Mouse (Mus musculus): ENCODE data around the gene Spats2. TPM values are rescaled to one million over a fixed set of nuclear protein-coding genes. Genes with fewer than 3 reads are reported as not detected.

Gene Spats2
- polyA plus RNA-seq, 1 experiment from 2014 or later, result 38.9 TPM

- Histone ChIP-seq H3K27ac (no peak overlapping the region), H3K4me3 (no peak overlapping the region), H3K9me3 (no peaks in the 10 kb centered on the region), H3K9ac (no peak overlapping the region), H3K4me1 (no peaks in the 10 kb centered on the region), H3K36me3 (peaks cover 26% of the 10 kb centered on the region), H3K27me3 (peaks cover 18% of the 10 kb centered on the region), H3K4me2 (no peak overlapping the region)
- 83% methylated on average over 11 of the region's 11 CpGs for WGBS
- ATAC-seq (ENCODE audit: borderline replicate concordance, extremely low read depth, low FRiP score, low TSS enrichment), result no peak
Observed at GRCm38 (mm10) chr15:99215741-99216463, 90.2 kb downstream of the Spats2 start.

- no peak for ATAC-seq (ENCODE audit: borderline replicate concordance, extremely low read depth, low FRiP score, low TSS enrichment)
- no peak overlapping the region for H3K27ac ChIP-seq
- peaks cover 36% of the 10 kb centered on the region for H3K27me3 ChIP-seq
- H3K4me1 ChIP-seq, result peaks cover 3% of the 10 kb centered on the region; the same call in 1 of the 2 replicates
- WGBS, result 85% methylated on average over 4 of the region's 4 CpGs
- no peaks in the 10 kb centered on the region for H3K9me3 ChIP-seq
- H3K4me2 ChIP-seq, result no peak overlapping the region
- no peak overlapping the region for H3K4me3 ChIP-seq
- peaks cover 9% of the 10 kb centered on the region for H3K36me3 ChIP-seq
- no peak overlapping the region for H3K9ac ChIP-seq
Observed at GRCm38 (mm10) chr15:99217630-99218029, 91.9 kb downstream of the Spats2 start.

GRCm38 (mm10) chr15:99221315-99221952 is 95.7 kb downstream of the Spats2 start:
- no peak for ATAC-seq (ENCODE audit: borderline replicate concordance, extremely low read depth, low FRiP score, low TSS enrichment)
- H3K4me2 ChIP-seq, result no peak overlapping the region
- no peak overlapping the region for H3K27ac ChIP-seq
- peaks cover 74% of the 10 kb centered on the region for H3K27me3 ChIP-seq
- H3K36me3 ChIP-seq, result no peaks in the 10 kb centered on the region
- 9% methylated on average over 8 of the region's 8 CpGs for WGBS
- no peak overlapping the region for H3K9ac ChIP-seq
- H3K4me3 ChIP-seq, result no peak overlapping the region
- H3K9me3 ChIP-seq, result no peaks in the 10 kb centered on the region
- H3K4me1 ChIP-seq, result peaks cover 35% of the 10 kb centered on the region

GRCm38 (mm10) chr15:99222794-99223584 is 97.3 kb downstream of the Spats2 start:
- no peaks in the 10 kb centered on the region for H3K36me3 ChIP-seq
- 0 out of 2 replicates have a peak overlapping the region, but pooled peaks have one; percentile 8 for H3K9ac ChIP-seq
- no peak overlapping the region for H3K27ac ChIP-seq
- peaks cover 35% of the 10 kb centered on the region for H3K4me1 ChIP-seq
- no peaks in the 10 kb centered on the region for H3K9me3 ChIP-seq
- 8% methylated on average over 18 of the region's 18 CpGs for WGBS
- H3K27me3 ChIP-seq, result peaks cover 89% of the 10 kb centered on the region
- H3K4me3 ChIP-seq, result peak overlapping the region; percentile 40
- ATAC-seq (ENCODE audit: borderline replicate concordance, extremely low read depth, low FRiP score, low TSS enrichment), result no peak
- H3K4me2 ChIP-seq, result peak overlapping the region; percentile 75

GRCm38 (mm10) chr15:99223585-99224207 is 98.0 kb downstream of the Spats2 start:
- H3K4me3 ChIP-seq, result peak overlapping the region; percentile 40
- H3K27ac ChIP-seq, result no peak overlapping the region
- WGBS, result under 1% methylated on average over 41 of the region's 46 CpGs
- peaks cover 96% of the 10 kb centered on the region for H3K27me3 ChIP-seq
- peaks cover 35% of the 10 kb centered on the region for H3K4me1 ChIP-seq
- 0 out of 2 replicates have a peak, but pooled peaks have one; percentile 7 for ATAC-seq (ENCODE audit: borderline replicate concordance, extremely low read depth, low FRiP score, low TSS enrichment)
- no peaks in the 10 kb centered on the region for H3K36me3 ChIP-seq
- no peaks in the 10 kb centered on the region for H3K9me3 ChIP-seq
- H3K9ac ChIP-seq, result 0 out of 2 replicates have a peak overlapping the region, but pooled peaks have one; percentile 21
- H3K4me2 ChIP-seq, result peak overlapping the region; percentile 75

GRCm38 (mm10) chr15:99224208-99224911 is 98.6 kb downstream of the Spats2 start, which contains the start of gene Kcnh3:
Kcnh3 (plus strand) TSS chr15:99224861.
- peaks cover 100% of the 10 kb centered on the region for H3K27me3 ChIP-seq
- H3K9me3 ChIP-seq, result no peaks in the 10 kb centered on the region
- ATAC-seq (ENCODE audit: borderline replicate concordance, extremely low read depth, low FRiP score, low TSS enrichment), result peak; percentile 29; the same call in 1 of the 2 replicates
- H3K36me3 ChIP-seq, result no peaks in the 10 kb centered on the region
- peak within 1 kb of the TSS; percentile 21; the same call in 1 of the 2 replicates for H3K9ac ChIP-seq
- H3K27ac ChIP-seq, result no peak within 1 kb of the TSS
- peak within 1 kb of the TSS; percentile 40 for H3K4me3 ChIP-seq
- peak within 1 kb of the TSS; percentile 75 for H3K4me2 ChIP-seq
- H3K4me1 ChIP-seq, result peaks cover 35% of the 10 kb centered on the region
- WGBS, result under 1% methylated on average over 56 of the region's 66 CpGs

- Histone ChIP-seq H3K36me3 (no peaks in the 10 kb centered on the region), H3K27ac (no peak overlapping the region), H3K27me3 (peaks cover 100% of the 10 kb centered on the region), H3K9me3 (no peaks in the 10 kb centered on the region), H3K4me3 (peak overlapping the region; percentile 40), H3K9ac (no peak overlapping the region), H3K4me2 (peak overlapping the region; percentile 75), H3K4me1 (peaks cover 35% of the 10 kb centered on the region)
- 2% methylated on average over 22 of the region's 22 CpGs for WGBS
- no peak; the same call in 1 of the 2 replicates for ATAC-seq (ENCODE audit: borderline replicate concordance, extremely low read depth, low FRiP score, low TSS enrichment)
Observed at GRCm38 (mm10) chr15:99225081-99225810, 99.5 kb downstream of the Spats2 start.

- WGBS, result 29% methylated on average over 14 of the region's 14 CpGs
- H3K4me1 ChIP-seq, result peaks cover 35% of the 10 kb centered on the region
- H3K27me3 ChIP-seq, result peaks cover 95% of the 10 kb centered on the region
- no peak for ATAC-seq (ENCODE audit: borderline replicate concordance, extremely low read depth, low FRiP score, low TSS enrichment)
- H3K4me3 ChIP-seq, result no peak overlapping the region
- no peaks in the 10 kb centered on the region for H3K36me3 ChIP-seq
- no peaks in the 10 kb centered on the region for H3K9me3 ChIP-seq
- H3K9ac ChIP-seq, result no peak overlapping the region
- peak overlapping the region; percentile 75; the same call in 1 of the 2 replicates for H3K4me2 ChIP-seq
- H3K27ac ChIP-seq, result no peak overlapping the region
Observed at GRCm38 (mm10) chr15:99226090-99226489, 100.4 kb downstream of the Spats2 start.

- 63% methylated on average over 10 of the region's 10 CpGs for WGBS
- H3K4me2 ChIP-seq, result no peak overlapping the region
- no peak for ATAC-seq (ENCODE audit: borderline replicate concordance, extremely low read depth, low FRiP score, low TSS enrichment)
- H3K4me3 ChIP-seq, result no peak overlapping the region
- no peak overlapping the region for H3K27ac ChIP-seq
- H3K9me3 ChIP-seq, result no peaks in the 10 kb centered on the region
- H3K36me3 ChIP-seq, result no peaks in the 10 kb centered on the region
- peaks cover 49% of the 10 kb centered on the region for H3K27me3 ChIP-seq
- no peaks in the 10 kb centered on the region for H3K4me1 ChIP-seq
- H3K9ac ChIP-seq, result no peak overlapping the region
Observed at GRCm38 (mm10) chr15:99231998-99232397, 106.3 kb downstream of the Spats2 start.

GRCm38 (mm10) chr15:99233719-99234118 is 108.0 kb downstream of the Spats2 start:
- WGBS, result 44% methylated on average over 17 of the region's 17 CpGs
- H3K9ac ChIP-seq, result no peak overlapping the region
- peaks cover 32% of the 10 kb centered on the region for H3K27me3 ChIP-seq
- ATAC-seq (ENCODE audit: borderline replicate concordance, extremely low read depth, low FRiP score, low TSS enrichment), result no peak
- H3K4me2 ChIP-seq, result no peak overlapping the region
- H3K9me3 ChIP-seq, result no peaks in the 10 kb centered on the region
- no peak overlapping the region for H3K4me3 ChIP-seq
- H3K36me3 ChIP-seq, result no peaks in the 10 kb centered on the region
- no peak overlapping the region for H3K27ac ChIP-seq
- no peaks in the 10 kb centered on the region for H3K4me1 ChIP-seq

Measured in lung, embryonic 15.5 days (tissue).